Mouse (Mus musculus): ENCODE measurements around the gene Derl2.
A peak's percentile ranks its signal among the peaks of the same experiment; 100 is the strongest.

Gene Derl2

GRCm38 (mm10) chr11:70980751-70981510 lies 38.7 kb downstream of the Derl2 start:
- DNase-seq, result peak; percentile 15

- DNase-seq, result no peak
Measured at GRCm38 (mm10) chr11:70980232-70980631, 39.4 kb downstream of the Derl2 start.

DNA sequence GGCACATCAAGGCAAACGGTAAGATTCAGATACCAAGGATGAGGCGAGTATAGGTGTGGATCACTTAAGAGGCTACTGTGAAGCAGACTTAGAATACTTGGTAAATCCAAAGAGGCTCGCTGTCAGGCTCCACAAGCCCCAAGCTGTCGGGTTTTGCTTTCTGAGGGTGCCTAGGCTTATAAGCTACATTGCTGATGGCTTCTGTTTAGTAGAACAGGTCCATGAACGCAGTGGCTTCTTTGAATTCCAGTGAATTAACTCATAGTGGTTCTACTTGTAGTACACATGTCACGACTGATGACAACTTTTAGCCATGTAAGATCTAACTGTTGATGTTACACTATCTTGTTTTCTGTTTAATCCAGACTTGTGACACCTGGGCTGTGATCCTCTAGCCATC lies 42.3 kb downstream of the Derl2 start:
- DNase-seq, result no peak

- DNase-seq, result peak; percentile 21
Measured at GRCm38 (mm10) chr11:70975193-70975592, 44.4 kb downstream of the Derl2 start.

DNA sequence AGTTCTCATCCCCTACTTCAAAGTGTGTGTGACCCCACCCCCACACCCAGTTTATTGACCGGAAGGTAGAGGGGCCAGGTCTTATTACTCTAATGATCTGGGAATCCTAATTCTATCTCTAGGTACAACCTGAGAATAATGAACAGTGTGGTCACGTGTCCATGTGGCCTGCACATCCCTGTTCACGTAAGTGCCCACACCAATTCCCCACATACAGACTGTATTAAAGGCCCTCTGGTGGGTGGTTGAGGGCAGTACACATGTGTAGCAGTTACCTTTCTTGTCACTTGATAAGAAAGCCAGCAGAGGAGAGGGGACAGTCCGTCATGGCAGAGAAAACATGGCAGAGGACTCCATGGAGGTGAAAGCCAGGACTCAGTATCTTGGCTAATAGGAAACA lies 45.7 kb downstream of the Derl2 start:
- DNase-seq, result peak; percentile 23

GRCm38 (mm10) chr11:70972586-70972985 lies 47.1 kb downstream of the Derl2 start:
- no peak for DNase-seq

GRCm38 (mm10) chr11:70970560-70971540 lies 48.8 kb downstream of the Derl2 start:
- DNase-seq, result peak; percentile 54

DNA sequence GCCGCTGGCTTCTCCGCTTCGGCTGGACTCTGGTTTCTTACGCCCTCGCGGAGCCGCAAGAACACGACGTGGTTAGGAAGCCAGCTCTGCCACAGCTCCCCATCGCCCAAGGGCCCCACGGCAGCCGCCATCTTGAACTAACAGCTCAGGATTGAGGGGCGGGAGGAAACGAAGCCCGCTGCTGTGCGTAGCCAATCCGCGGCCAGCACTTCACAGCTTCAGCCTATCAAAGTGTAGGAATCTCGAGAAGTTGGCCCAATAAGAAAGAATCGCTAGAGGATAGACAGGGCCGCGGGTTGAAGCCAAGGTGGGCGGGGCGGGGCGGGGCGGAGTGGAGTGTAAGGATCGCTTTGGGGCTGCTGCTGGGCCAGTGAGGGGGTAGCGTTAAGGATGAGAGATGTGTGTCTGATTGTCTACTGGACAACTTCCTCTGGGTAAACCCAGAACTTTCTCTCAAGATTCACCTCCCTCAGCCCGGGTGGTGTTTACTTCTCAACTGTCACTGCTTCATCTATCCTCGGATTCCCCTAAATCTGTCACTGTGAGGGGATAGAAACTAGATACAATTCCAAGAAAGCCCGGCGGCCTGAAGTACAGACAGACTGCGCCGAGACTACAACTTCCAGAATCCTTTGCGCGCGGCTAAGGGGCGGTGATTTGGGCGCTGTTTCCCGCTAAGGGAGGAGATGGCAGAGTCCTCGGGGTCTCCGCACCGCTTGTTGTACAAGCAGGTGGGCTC lies 49.7 kb downstream of the Derl2 start, which contains the start of the genes Nup88 and Rpain:
TSS of gene Nup88 (minus strand) at position 153 of the 739 bp plus-strand sequence.
TSS of gene Rpain (plus strand) at position 393 of the 739 bp plus-strand sequence.
- peak; percentile 95 for DNase-seq

- DNase-seq, result peak; percentile 55
Measured at GRCm38 (mm10) chr11:70969271-70969794, 50.3 kb downstream of the Derl2 start.

- DNase-seq, result peak; percentile 39
Measured at GRCm38 (mm10) chr11:70964222-70964907, 55.3 kb downstream of the Derl2 start.

DNA sequence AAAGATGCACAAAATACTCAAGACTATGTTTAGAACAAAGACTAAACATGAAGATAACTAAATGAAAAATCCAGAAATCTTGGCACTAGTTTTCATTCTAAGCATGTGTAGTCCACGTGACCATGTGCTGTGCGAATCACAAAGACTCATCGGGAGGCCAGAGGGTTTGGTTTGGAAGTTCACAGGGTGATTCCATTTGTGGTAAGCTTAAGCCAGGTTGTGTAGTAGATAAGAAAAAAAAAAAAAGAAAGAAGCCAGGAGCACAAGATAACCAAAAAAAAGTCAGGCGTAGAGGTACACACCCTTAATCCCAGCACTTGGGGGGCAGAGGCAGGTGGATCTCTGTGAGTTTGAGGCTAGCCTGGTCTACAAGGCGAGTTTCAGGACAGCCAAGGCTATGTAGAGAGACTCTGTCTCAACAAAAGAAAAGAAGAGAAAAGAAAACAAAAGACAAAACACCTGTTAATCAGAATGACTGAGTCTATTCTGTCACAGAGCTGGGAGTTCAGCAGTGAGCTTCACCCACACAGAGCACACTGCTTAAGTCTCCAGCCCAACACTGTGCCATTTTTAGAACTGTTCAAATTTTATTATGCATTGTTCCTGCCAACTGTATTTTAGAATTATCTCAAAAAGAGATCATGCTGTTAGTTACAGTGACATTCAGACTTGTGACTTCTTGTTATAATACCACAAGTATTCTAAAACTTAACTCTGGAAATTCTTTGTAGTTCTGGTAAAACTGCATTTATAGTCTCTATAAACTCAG lies 58.7 kb downstream of the Derl2 start:
- DNase-seq, result no peak

Measured in liver (tissue).